15 mouse cellular contexts compared by ENCODE assay signal in the genomic region with DNA sequence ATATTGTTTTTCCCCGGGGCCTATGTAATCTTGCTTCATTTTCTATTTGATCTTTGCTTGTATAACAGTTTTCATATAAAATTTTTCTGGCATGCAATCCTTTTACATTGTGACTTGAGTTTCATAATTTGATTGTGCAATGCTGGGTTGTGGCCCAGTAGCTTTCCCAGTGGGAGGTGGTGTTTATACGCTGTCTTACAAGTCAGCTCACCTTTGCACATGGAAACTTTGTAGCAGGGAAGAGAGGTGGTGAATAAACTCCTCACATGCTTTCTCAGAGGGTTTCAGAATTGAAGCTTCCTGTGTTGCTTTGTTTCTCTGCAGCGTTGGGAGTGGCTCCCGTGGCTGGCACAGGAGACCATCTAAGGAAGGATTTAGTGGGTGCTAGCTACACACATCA. TPM values are rescaled to one million over a fixed set of nuclear protein-coding genes. Genes with fewer than 3 reads are reported as not detected.
DNase-seq lines count a peak whose midpoint lies in the region; ATAC-seq and TF ChIP-seq lines count a peak whose summit lies in the region.
"Had no signal": no experiment of that assay in that cellular context is flagged by ENCODE, and none has a peak within 500 bp of the region (broad histone marks: within the 10 kb centered on the region; RNA-seq: fewer than 3 reads in every experiment).

No protein-coding gene starts in this region.

- no peaks in the 10 kb centered on the region for H3K27me3 ChIP-seq in kidney, postnatal 0 days (ENCODE audit: insufficient read depth, low read length)
- H3K27me3 ChIP-seq in hindbrain, postnatal 0 days (ENCODE audit: insufficient read depth, low read length), result no peaks in the 10 kb centered on the region
- H3K27me3 ChIP-seq: CH12.LX had no signal

- TF ChIP-seq CTCF in kidney, postnatal 0 days (IDR thresholded peaks at IDR 0.05; ENCODE audit: low read depth), result no peak
- TF ChIP-seq CTCF in hindbrain, postnatal 0 days (IDR thresholded peaks at IDR 0.05; ENCODE audit: low read depth), result no peak

- 0 out of 2 replicates have a peak overlapping the region, but pooled peaks have one; percentile 5 for H3K27ac ChIP-seq in kidney, postnatal 0 days
- H3K27ac ChIP-seq in hindbrain, postnatal 0 days, result no peak overlapping the region
- H3K27ac ChIP-seq: hindbrain, embryonic 14.5 days; macrophage had no signal

- H3K36me3 ChIP-seq in kidney, postnatal 0 days (ENCODE audit: insufficient read depth, low read length), result peaks cover 32% of the 10 kb centered on the region
- H3K36me3 ChIP-seq in hindbrain, postnatal 0 days (ENCODE audit: insufficient read depth, low read length), result peaks cover 26% of the 10 kb centered on the region

- H3K9me3 ChIP-seq in kidney, postnatal 0 days (replicated peaks; ENCODE audit: low read length), result no peaks in the 10 kb centered on the region
- H3K9me3 ChIP-seq in hindbrain, postnatal 0 days (ENCODE audit: low read length), result no peaks in the 10 kb centered on the region

- ATAC-seq in kidney, postnatal 0 days (replicated peaks; ENCODE audit: low FRiP score, low read depth), result no peak
- no peak for ATAC-seq in hindbrain, postnatal 0 days
- ATAC-seq: forebrain, embryonic 16.5 days had no signal

- 90% methylated on average over 4 of the region's 4 CpGs for WGBS in kidney, postnatal 0 days
- WGBS in hindbrain, postnatal 0 days, result 88% methylated on average over 4 of the region's 4 CpGs

- no peak for DNase-seq in kidney, postnatal 0 days (ENCODE audit: low spot score)
- no peak for DNase-seq in kidney, adult 8-10 months
- DNase-seq in adipocyte (ENCODE audit: low spot score), result peak; percentile 94
- peak; percentile 95 for DNase-seq in fat pad, adult 2 months (ENCODE audit: extremely low read depth, low read depth, low spot score)
- DNase-seq in lung, postnatal 14 days, result peak; percentile 34
- DNase-seq in hindbrain, postnatal 0 days (ENCODE audit: low spot score), result no peak
- DNase-seq in thymus, postnatal 4 days, result no peak
- DNase-seq: cerebellum, adult 8-10 months; gastrocnemius, postnatal 36 days; midbrain, embryonic 14.5 days; spleen, adult 18-20 months had no signal

- 0 out of 2 replicates have a peak, but pooled peaks cover 6% of the 10 kb centered on the region for H3K4me1 ChIP-seq in kidney, postnatal 0 days (replicated peaks; ENCODE audit: insufficient read depth, low read length)
- no peaks in the 10 kb centered on the region for H3K4me1 ChIP-seq in hindbrain, postnatal 0 days (ENCODE audit: insufficient read depth, low read length)

- no peak overlapping the region for H3K4me3 ChIP-seq in kidney, postnatal 0 days (replicated peaks; ENCODE audit: low read depth, low read length)
- H3K4me3 ChIP-seq in hindbrain, postnatal 0 days (ENCODE audit: low read length), result no peak overlapping the region

- no peak overlapping the region for H3K9ac ChIP-seq in kidney, postnatal 0 days (ENCODE audit: low read depth, low read length)
- H3K9ac ChIP-seq in hindbrain, postnatal 0 days (replicated peaks; ENCODE audit: low read length), result no peak overlapping the region
- H3K9ac ChIP-seq: hindbrain, embryonic 14.5 days had no signal

- no peak overlapping the region for H3K4me2 ChIP-seq in kidney, postnatal 0 days (ENCODE audit: low read length)
- no peak overlapping the region for H3K4me2 ChIP-seq in hindbrain, postnatal 0 days (ENCODE audit: low read depth, low read length)
- H3K4me2 ChIP-seq: hindbrain, embryonic 14.5 days had no signal

RNA-seq across cellular contexts. Expression of a gene that starts 28.4 kb away (rescaled TPM):
- 15.7 and 17.1 TPM in 2 replicates for polyA plus RNA-seq in kidney, postnatal 0 days (2015; fragmentation: Nextera tagmentation; extraction: Ambion mirVana)
- 11.1 and 18.5 TPM in 2 replicates for total RNA-seq in hindbrain, postnatal 0 days (2014; rRNA removed)
- 17.0 and 18.3 TPM in 2 replicates for polyA plus RNA-seq in hindbrain, postnatal 0 days (2015; fragmentation: Nextera tagmentation; extraction: Ambion mirVana)

RNA-seq across cellular contexts. Expression of a gene that starts 49.4 kb away (rescaled TPM):
- polyA plus RNA-seq in kidney, postnatal 0 days (2015; fragmentation: Nextera tagmentation; extraction: Ambion mirVana), result 6.5 and 7.1 TPM in 2 replicates
- 67.5 and 79.4 TPM in 2 replicates for total RNA-seq in hindbrain, postnatal 0 days (2014; rRNA removed)
- polyA plus RNA-seq in hindbrain, postnatal 0 days (2015; fragmentation: Nextera tagmentation; extraction: Ambion mirVana), result 34.3 and 34.8 TPM in 2 replicates

Comparison
In these comparisons a context has a peak if more than half of its experiments do, and no peak if none do; other contexts are left out.
1. DNase-seq: peak in adipocyte (single experiment), fat pad, adult 2 months (single experiment) and lung, postnatal 14 days (single experiment); none in kidney, postnatal 0 days (single experiment), kidney, adult 8-10 months (0 of 2), hindbrain, postnatal 0 days (single experiment) and thymus, postnatal 4 days (single experiment).